Comparison of ENCODE assay signal across 24 mouse cellular contexts in genomic region chr17:82432678-82433077, GRCm38 (mm10).
A peak's percentile ranks its signal among the peaks of the same experiment; 100 is the strongest.
DNase-seq lines count a peak whose midpoint lies in the region; ATAC-seq and TF ChIP-seq lines count a peak whose summit lies in the region.
"Had no signal": no experiment of that assay in that cellular context is flagged by ENCODE, and none has a peak within 500 bp of the region (broad histone marks: within the 10 kb centered on the region; RNA-seq: fewer than 3 reads in every experiment).

No protein-coding gene starts in this region.

- H3K9me3 ChIP-seq in kidney, postnatal 0 days (replicated peaks; ENCODE audit: low read length): no peaks in the 10 kb centered on the region
- H3K9me3 ChIP-seq in limb, embryonic 10.5 days (replicated peaks): no peaks in the 10 kb centered on the region
- H3K9me3 ChIP-seq: embryonic facial prominence, embryonic 12.5 days; forebrain, embryonic 12.5 days; heart, embryonic 10.5 days; hindbrain, embryonic 12.5 days had no signal

- 38% methylated on average over 3 of the region's 3 CpGs for WGBS in kidney, postnatal 0 days
- 54% methylated on average over 3 of the region's 3 CpGs for WGBS in limb, embryonic 10.5 days

- H3K27ac ChIP-seq in kidney, postnatal 0 days: no peak overlapping the region
- no peak overlapping the region for H3K27ac ChIP-seq in limb, embryonic 10.5 days
- H3K27ac ChIP-seq: embryonic facial prominence, embryonic 12.5 days; forebrain, embryonic 12.5 days; heart, embryonic 10.5 days; hindbrain, embryonic 12.5 days had no signal

- DNase-seq in embryo, embryonic 10.5 days (ENCODE audit: low spot score): peak; percentile 9
- no peak for DNase-seq in embryo, embryonic 11 days
- DNase-seq in kidney, postnatal 0 days (ENCODE audit: low spot score): peak; percentile 37
- no peak for DNase-seq in kidney, adult 8-10 months
- peak; percentile 36 for DNase-seq in urinary bladder, postnatal 14 days (ENCODE audit: low spot score)
- DNase-seq in urinary bladder, postnatal 4 days (ENCODE audit: low spot score in 2 of 2): no peak
- peak; percentile 10 to 37 for DNase-seq in urinary bladder, postnatal 36 days (ENCODE audit: low spot score in 2 of 2)
- no peak for DNase-seq in limb, embryonic 10.5 days (ENCODE audit: low spot score)
- DNase-seq: adrenal gland, postnatal 10 days; B cell, adult 2 months; cerebellum, adult 11 months; cerebellum, adult 9-10 months; cerebellum, postnatal 25 days; gastrocnemius, postnatal 10 days; heart, adult 18-20 months; heart, postnatal 10 days; heart, postnatal 4 days had no signal

- no peaks in the 10 kb centered on the region for H3K27me3 ChIP-seq in kidney, postnatal 0 days (ENCODE audit: insufficient read depth, low read length)
- H3K27me3 ChIP-seq in limb, embryonic 10.5 days (ENCODE audit: low read depth, poor library complexity, severe bottlenecking): no peaks in the 10 kb centered on the region
- H3K27me3 ChIP-seq: embryonic facial prominence, embryonic 12.5 days; forebrain, embryonic 12.5 days; hindbrain, embryonic 12.5 days had no signal

- no peak overlapping the region for H3K4me3 ChIP-seq in kidney, postnatal 0 days (replicated peaks; ENCODE audit: low read depth, low read length)
- H3K4me3 ChIP-seq in limb, embryonic 10.5 days: no peak overlapping the region
- H3K4me3 ChIP-seq: embryonic facial prominence, embryonic 12.5 days; forebrain, embryonic 12.5 days; heart, embryonic 10.5 days; hindbrain, embryonic 12.5 days had no signal

- no peaks in the 10 kb centered on the region for H3K36me3 ChIP-seq in kidney, postnatal 0 days (ENCODE audit: insufficient read depth, low read length)
- H3K36me3 ChIP-seq in limb, embryonic 10.5 days: no peaks in the 10 kb centered on the region
- H3K36me3 ChIP-seq: embryonic facial prominence, embryonic 12.5 days; forebrain, embryonic 12.5 days; G1E; heart, embryonic 10.5 days; hindbrain, embryonic 12.5 days had no signal

- H3K9ac ChIP-seq in kidney, postnatal 0 days (ENCODE audit: low read depth, low read length): no peak overlapping the region
- H3K9ac ChIP-seq: embryonic facial prominence, embryonic 12.5 days; forebrain, embryonic 12.5 days; hindbrain, embryonic 12.5 days had no signal

- H3K4me2 ChIP-seq in kidney, postnatal 0 days (ENCODE audit: low read length): no peak overlapping the region
- H3K4me2 ChIP-seq: embryonic facial prominence, embryonic 12.5 days; forebrain, embryonic 12.5 days; hindbrain, embryonic 12.5 days had no signal

- H3K4me1 ChIP-seq in kidney, postnatal 0 days (replicated peaks; ENCODE audit: insufficient read depth, low read length): no peaks in the 10 kb centered on the region
- H3K4me1 ChIP-seq in limb, embryonic 10.5 days: no peaks in the 10 kb centered on the region
- H3K4me1 ChIP-seq: embryonic facial prominence, embryonic 12.5 days; forebrain, embryonic 12.5 days; heart, embryonic 10.5 days; hindbrain, embryonic 12.5 days had no signal

- TF ChIP-seq CTCF in kidney, postnatal 0 days (IDR thresholded peaks at IDR 0.05; ENCODE audit: low read depth): no peak

- ATAC-seq in kidney, postnatal 0 days (replicated peaks; ENCODE audit: low FRiP score, low read depth): peak; percentile 71; the same call in 1 of the 2 replicates
- ATAC-seq: CD4-positive, CD25-positive, alpha-beta regulatory T cell, adult 4 months; forebrain, embryonic 16.5 days had no signal

Comparison
In these comparisons a context has a peak if more than half of its experiments do, and no peak if none do; other contexts are left out.
1. DNase-seq: peak in embryo, embryonic 10.5 days (single experiment), kidney, postnatal 0 days (single experiment), urinary bladder, postnatal 14 days (single experiment) and urinary bladder, postnatal 36 days (2 of 2); none in embryo, embryonic 11 days (single experiment), kidney, adult 8-10 months (0 of 2), urinary bladder, postnatal 4 days (0 of 2) and limb, embryonic 10.5 days (single experiment).